Mouse (Mus musculus): Measurements from ENCODE around the gene Kcna7. TPM values are rescaled to one million over a fixed set of nuclear protein-coding genes. Genes with fewer than 3 reads are reported as not detected.
A peak's percentile ranks its signal among the peaks of the same experiment; 100 is the strongest.
"Not testable (repeated sequence)": the region's sequence is repeated elsewhere in the genome, so short reads cannot be mapped to it uniquely, and the experiment has no call there.

The Kcna7 gene
- polyA plus RNA-seq, 1 experiment from 2014 or later: not detected

DNA sequence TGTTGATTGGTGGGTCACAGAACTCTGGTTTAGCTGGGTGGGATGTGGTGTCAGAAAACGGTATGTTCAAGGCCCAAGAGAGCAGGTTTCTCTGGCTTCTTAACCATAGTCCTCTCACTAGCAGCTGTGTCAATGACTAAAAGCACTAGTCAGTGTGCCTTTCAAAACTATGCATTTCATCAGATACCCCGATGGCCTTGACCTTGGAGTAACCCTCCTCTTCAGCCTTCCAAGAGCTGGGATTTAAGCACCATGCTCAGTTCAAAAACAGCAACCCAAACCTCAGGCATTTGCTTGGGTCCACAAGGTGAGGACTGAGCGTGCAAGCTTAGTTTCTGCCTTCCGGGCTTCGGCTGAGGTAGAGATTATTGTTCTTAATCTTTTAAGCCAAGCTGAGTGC, 33.1 kb upstream of the Kcna7 start:
- 83% methylated on average over 5 of the region's 5 CpGs for WGBS
- no peak overlapping the region for H3K4me2 ChIP-seq

GRCm38 (mm10) chr7:45374620-45375019, 30.8 kb upstream of the Kcna7 start:
- DNase-seq (ENCODE audit: low spot score) (no peak), ATAC-seq (replicated peaks; ENCODE audit: low FRiP score) (no peak)
- H3K36me3 ChIP-seq (ENCODE audit: control insufficient read depth, insufficient read depth, low read length): peaks cover 50% of the 10 kb centered on the region
- no peak overlapping the region for H3K9ac ChIP-seq (ENCODE audit: low read depth, low read length)
- H3K4me2 ChIP-seq: no peak overlapping the region
- 87% methylated on average over 8 of the region's 8 CpGs for WGBS
- H3K4me1 ChIP-seq (replicated peaks; ENCODE audit: control insufficient read depth, insufficient read depth, low read length): peaks cover 12% of the 10 kb centered on the region
- no peak overlapping the region for H3K27ac ChIP-seq (ENCODE audit: low read depth, low read length)
- peaks cover 7% of the 10 kb centered on the region for H3K27me3 ChIP-seq (replicated peaks; ENCODE audit: control insufficient read depth, insufficient read depth, low read length)
- H3K4me3 ChIP-seq (ENCODE audit: low read depth, low read length): no peak overlapping the region
- no peaks in the 10 kb centered on the region for H3K9me3 ChIP-seq (ENCODE audit: control insufficient read depth, low read length)

More for the DNA sequence above, 33.1 kb upstream of the Kcna7 start:
- Histone ChIP-seq H3K27me3 (replicated peaks; ENCODE audit: control insufficient read depth, insufficient read depth, low read length) (peaks cover 27% of the 10 kb centered on the region), H3K9ac (ENCODE audit: low read depth, low read length) (no peak overlapping the region), H3K9me3 (ENCODE audit: control insufficient read depth, low read length) (no peaks in the 10 kb centered on the region), H3K36me3 (ENCODE audit: control insufficient read depth, insufficient read depth, low read length) (peaks cover 32% of the 10 kb centered on the region), H3K27ac (ENCODE audit: low read depth, low read length) (no peak overlapping the region; the same call in 1 of the 2 replicates), H3K4me1 (replicated peaks; ENCODE audit: control insufficient read depth, insufficient read depth, low read length) (peaks cover 20% of the 10 kb centered on the region), H3K4me3 (ENCODE audit: low read depth, low read length) (no peak overlapping the region)
- DNase-seq (ENCODE audit: low spot score): no peak
- no peak for ATAC-seq (replicated peaks; ENCODE audit: low FRiP score)

DNA sequence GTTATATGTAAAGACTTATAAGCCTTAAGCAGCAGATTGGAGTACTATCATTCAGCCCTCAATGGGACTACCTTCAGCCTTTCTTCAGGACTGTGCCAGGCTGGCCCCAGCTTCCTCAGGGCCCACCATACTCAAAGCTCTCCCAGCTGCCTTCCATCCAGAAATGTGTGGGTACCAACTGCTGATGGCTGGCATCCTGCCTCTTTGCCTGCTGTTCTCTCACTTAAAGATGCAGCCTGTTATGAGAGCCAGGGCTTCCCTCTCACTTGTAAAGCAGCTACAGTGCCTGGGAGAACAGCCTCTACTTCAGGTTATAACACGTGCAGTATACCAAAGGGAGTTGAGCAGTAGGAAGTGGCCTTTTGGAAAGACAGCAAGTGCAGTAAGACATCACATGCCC, 29.4 kb upstream of the Kcna7 start:
- DNase-seq (ENCODE audit: low spot score): no peak
- Histone ChIP-seq H3K36me3 (ENCODE audit: control insufficient read depth, insufficient read depth, low read length) (peaks cover 64% of the 10 kb centered on the region), H3K9ac (ENCODE audit: low read depth, low read length) (no peak overlapping the region), H3K27ac (ENCODE audit: low read depth, low read length) (no peak overlapping the region), H3K27me3 (replicated peaks; ENCODE audit: control insufficient read depth, insufficient read depth, low read length) (no peaks in the 10 kb centered on the region), H3K9me3 (ENCODE audit: control insufficient read depth, low read length) (no peaks in the 10 kb centered on the region), H3K4me2 (no peak overlapping the region), H3K4me1 (replicated peaks; ENCODE audit: control insufficient read depth, insufficient read depth, low read length) (peaks cover 4% of the 10 kb centered on the region), H3K4me3 (ENCODE audit: low read depth, low read length) (no peak overlapping the region; the same call in 1 of the 2 replicates)
- no peak for ATAC-seq (replicated peaks; ENCODE audit: low FRiP score)
- 95% methylated on average over 1 of the region's 1 CpGs for whole genome bisulfite sequencing

GRCm38 (mm10) chr7:45386077-45386476, 19.4 kb upstream of the Kcna7 start:
- ATAC-seq (replicated peaks; ENCODE audit: low FRiP score) (no peak), DNase-seq (ENCODE audit: low spot score) (no peak)
- no peaks in the 10 kb centered on the region for H3K9me3 ChIP-seq (ENCODE audit: control insufficient read depth, low read length)
- no peaks in the 10 kb centered on the region for H3K27me3 ChIP-seq (replicated peaks; ENCODE audit: control insufficient read depth, insufficient read depth, low read length)
- peaks cover 93% of the 10 kb centered on the region for H3K36me3 ChIP-seq (ENCODE audit: control insufficient read depth, insufficient read depth, low read length)
- H3K4me3 ChIP-seq (ENCODE audit: low read depth, low read length): no peak overlapping the region
- 92% methylated on average over 3 of the region's 3 CpGs for whole genome bisulfite sequencing
- H3K4me2 ChIP-seq: no peak overlapping the region
- H3K27ac ChIP-seq (ENCODE audit: low read depth, low read length): no peak overlapping the region; the same call in 1 of the 2 replicates
- H3K4me1 ChIP-seq (replicated peaks; ENCODE audit: control insufficient read depth, insufficient read depth, low read length): no peaks in the 10 kb centered on the region
- H3K9ac ChIP-seq (ENCODE audit: low read depth, low read length): no peak overlapping the region

DNA sequence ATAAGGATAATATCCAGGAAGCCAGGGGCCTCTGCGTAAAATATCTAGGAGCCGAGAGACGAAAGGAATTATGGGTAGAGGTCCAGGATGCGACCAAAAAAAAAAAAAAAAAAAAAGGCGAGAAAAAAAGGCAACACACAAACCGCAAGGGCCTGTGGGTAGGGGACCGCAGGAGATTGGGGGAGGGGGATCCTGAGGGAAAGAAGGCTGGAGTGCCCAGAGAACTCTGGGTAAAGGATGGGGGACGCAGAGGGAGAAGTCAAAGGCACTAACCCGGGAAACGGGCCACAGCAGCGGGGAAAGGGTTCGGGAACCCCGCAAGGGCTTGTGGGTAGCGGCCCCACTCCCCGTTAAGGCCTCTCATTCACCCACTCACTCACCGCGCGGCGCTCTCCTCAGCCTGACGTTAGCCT, 10.3 kb upstream of the Kcna7 start:
- peaks cover 19% of the 10 kb centered on the region for H3K4me1 ChIP-seq (replicated peaks; ENCODE audit: control insufficient read depth, insufficient read depth, low read length)
- H3K9ac ChIP-seq (ENCODE audit: low read depth, low read length): peak overlapping the region; percentile 92
- no peaks in the 10 kb centered on the region for H3K9me3 ChIP-seq (ENCODE audit: control insufficient read depth, low read length)
- peak overlapping the region; percentile 70 for H3K4me3 ChIP-seq (ENCODE audit: low read depth, low read length)
- peak; percentile 67 for ATAC-seq (replicated peaks; ENCODE audit: low FRiP score)
- no peak for DNase-seq (ENCODE audit: low spot score)
- under 1% methylated on average over 19 of the region's 20 CpGs for WGBS
- peak overlapping the region; percentile 100 for H3K4me2 ChIP-seq
- H3K27me3 ChIP-seq (replicated peaks; ENCODE audit: control insufficient read depth, insufficient read depth, low read length): no peaks in the 10 kb centered on the region
- peaks cover 28% of the 10 kb centered on the region for H3K36me3 ChIP-seq (ENCODE audit: control insufficient read depth, insufficient read depth, low read length)
- H3K27ac ChIP-seq (ENCODE audit: low read depth, low read length): peak overlapping the region; percentile 96

DNA sequence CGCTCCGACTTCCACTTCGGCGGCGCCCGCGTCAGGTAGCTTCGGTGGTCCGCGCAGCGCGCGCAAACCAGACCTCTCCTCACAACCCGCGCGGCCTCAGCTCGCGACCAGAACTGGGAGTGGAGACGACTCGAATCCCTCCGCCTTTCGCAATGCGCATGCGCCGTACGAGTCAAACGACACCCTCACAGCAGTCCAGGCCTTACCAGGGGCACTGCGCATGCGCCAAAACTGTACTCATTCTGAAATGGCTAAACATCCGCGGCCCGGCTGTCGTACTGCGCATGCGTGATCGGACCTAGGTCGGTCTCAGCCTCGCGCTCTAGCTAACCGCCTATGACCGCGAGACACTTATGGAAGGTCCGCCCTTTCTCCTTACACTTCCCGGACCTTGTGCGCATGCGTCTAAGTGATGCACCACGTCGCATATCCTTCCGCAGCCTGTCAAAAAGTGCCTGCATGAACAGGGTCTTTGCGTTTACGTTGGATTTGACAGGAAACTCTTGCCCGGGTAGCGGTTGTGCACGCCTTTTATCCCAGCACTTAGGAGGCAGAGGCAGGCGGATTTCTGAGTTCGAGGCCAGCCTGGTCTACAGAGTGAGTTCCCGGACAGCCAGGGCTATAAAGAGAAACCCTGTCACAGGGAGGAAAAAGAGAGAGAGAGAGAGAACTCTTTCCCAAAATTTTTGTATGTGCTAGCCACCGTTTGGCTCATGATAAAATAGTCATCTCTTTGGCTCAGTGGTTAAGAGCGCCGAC, 9.7 kb upstream of the Kcna7 start, which contains the start of gene Snrnp70:
Snrnp70 (minus strand) TSS at position 165 of the 759 bp plus-strand sequence.
- under 1% methylated on average over 60 of the region's 60 CpGs for WGBS
- DNase-seq (ENCODE audit: low spot score): peak; percentile 100
- Histone ChIP-seq H3K4me3 (ENCODE audit: low read depth, low read length) (peak within 1 kb of the TSS; percentile 70), H3K9ac (ENCODE audit: low read depth, low read length) (peak within 1 kb of the TSS; percentile 92), H3K27me3 (replicated peaks; ENCODE audit: control insufficient read depth, insufficient read depth, low read length) (no peaks in the 10 kb centered on the region), H3K36me3 (ENCODE audit: control insufficient read depth, insufficient read depth, low read length) (peaks cover 22% of the 10 kb centered on the region), H3K9me3 (ENCODE audit: control insufficient read depth, low read length) (no peaks in the 10 kb centered on the region), H3K4me2 (peak within 1 kb of the TSS; percentile 100), H3K27ac (ENCODE audit: low read depth, low read length) (peak within 1 kb of the TSS; percentile 96), H3K4me1 (replicated peaks; ENCODE audit: control insufficient read depth, insufficient read depth, low read length) (peaks cover 19% of the 10 kb centered on the region)
- peak; percentile 96 for ATAC-seq (replicated peaks; ENCODE audit: low FRiP score)

DNA sequence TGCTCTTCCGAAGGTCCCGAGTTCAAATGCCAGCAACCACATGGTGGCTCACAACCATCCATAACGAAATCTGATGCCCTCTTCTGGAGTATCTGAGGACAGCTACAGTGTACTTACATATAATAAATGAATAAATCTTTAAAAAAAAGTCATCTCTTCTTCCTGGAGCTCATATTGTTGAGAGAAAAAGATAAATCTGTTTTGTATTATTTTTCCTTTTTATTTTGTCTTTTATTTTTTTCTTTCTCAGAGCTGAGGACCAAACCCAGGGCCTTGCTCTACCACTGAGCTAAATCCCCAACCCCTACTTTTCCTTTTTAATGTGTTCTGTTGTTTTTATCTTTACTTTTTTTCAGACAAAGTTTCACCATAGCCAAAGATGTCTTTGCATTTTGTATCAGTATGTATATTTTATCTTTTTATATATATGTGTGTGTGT, 9.1 kb upstream of the Kcna7 start:
- WGBS: 2% methylated on average over 3 of the region's 3 CpGs
- H3K27me3 ChIP-seq (replicated peaks; ENCODE audit: control insufficient read depth, insufficient read depth, low read length); DNase-seq (ENCODE audit: low spot score); H3K9me3 ChIP-seq (ENCODE audit: control insufficient read depth, low read length): not testable (repeated sequence)
- ATAC-seq (replicated peaks; ENCODE audit: low FRiP score): peak; percentile 55
- peak overlapping the region; percentile 70 for H3K4me3 ChIP-seq (ENCODE audit: low read depth, low read length)
- peak overlapping the region; percentile 63; the same call in 1 of the 2 replicates for H3K9ac ChIP-seq (ENCODE audit: low read depth, low read length)
- H3K4me2 ChIP-seq: peak overlapping the region; percentile 76
- H3K36me3 ChIP-seq (ENCODE audit: control insufficient read depth, insufficient read depth, low read length): peaks cover 18% of the 10 kb centered on the region
- H3K27ac ChIP-seq (ENCODE audit: low read depth, low read length): peak overlapping the region; percentile 85
- peaks cover 19% of the 10 kb centered on the region for H3K4me1 ChIP-seq (replicated peaks; ENCODE audit: control insufficient read depth, insufficient read depth, low read length)

DNA sequence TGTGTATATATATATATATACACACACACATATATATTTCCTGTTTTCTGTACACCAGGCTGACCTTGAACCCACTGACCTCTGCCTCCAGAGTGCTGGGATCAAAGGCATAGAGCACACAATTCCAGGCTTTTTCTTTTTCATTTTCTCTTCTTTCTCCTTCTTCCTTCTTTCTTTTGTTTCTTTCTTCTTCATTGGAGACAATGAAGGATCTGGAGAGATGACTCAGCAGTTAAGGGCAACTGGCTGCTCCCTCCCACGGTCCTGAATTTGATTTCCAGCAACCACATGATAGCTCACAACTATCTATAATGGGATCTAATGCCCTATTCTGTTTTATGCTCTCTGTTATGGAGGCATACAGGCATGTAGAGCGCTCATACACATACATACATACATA, 8.7 kb upstream of the Kcna7 start:
- no peak overlapping the region for H3K4me3 ChIP-seq (ENCODE audit: low read depth, low read length)
- H3K9ac ChIP-seq (ENCODE audit: low read depth, low read length): no peak overlapping the region
- H3K9me3 ChIP-seq (ENCODE audit: control insufficient read depth, low read length): no peaks in the 10 kb centered on the region
- no peak overlapping the region for H3K4me2 ChIP-seq
- peaks cover 14% of the 10 kb centered on the region for H3K36me3 ChIP-seq (ENCODE audit: control insufficient read depth, insufficient read depth, low read length)
- H3K4me1 ChIP-seq (replicated peaks; ENCODE audit: control insufficient read depth, insufficient read depth, low read length): peaks cover 19% of the 10 kb centered on the region
- H3K27ac ChIP-seq (ENCODE audit: low read depth, low read length): no peak overlapping the region
- 63% methylated on average over 2 of the region's 2 CpGs for WGBS
- no peak for ATAC-seq (replicated peaks; ENCODE audit: low FRiP score)
- DNase-seq (ENCODE audit: low spot score): no peak
- H3K27me3 ChIP-seq (replicated peaks; ENCODE audit: control insufficient read depth, insufficient read depth, low read length): no peaks in the 10 kb centered on the region
